Mouse (Mus musculus) cortical plate, adult 2 months (tissue): ENCODE measurements around the gene AC124108.1.

ENCODE experiments used
- CTCF ChIP-seq: fragments of 200-500 bp; IDR thresholded peaks from 2 replicates; pipeline ENCODE4 v1.5.1; 2011; ENCODE audit warnings: mild to moderate bottlenecking, control low read depth, low read length; ENCODE audit not compliant: insufficient read depth; ENCODE audit errors: extremely low read depth
- POLR2A ChIP-seq: fragments of 200-500 bp; IDR thresholded peaks from 2 replicates; pipeline ENCODE4 v1.6.1; 2011; ENCODE audit warnings: mild to moderate bottlenecking, low read length, control low read depth; ENCODE audit not compliant: insufficient read depth; ENCODE audit errors: extremely low read depth

DNA sequence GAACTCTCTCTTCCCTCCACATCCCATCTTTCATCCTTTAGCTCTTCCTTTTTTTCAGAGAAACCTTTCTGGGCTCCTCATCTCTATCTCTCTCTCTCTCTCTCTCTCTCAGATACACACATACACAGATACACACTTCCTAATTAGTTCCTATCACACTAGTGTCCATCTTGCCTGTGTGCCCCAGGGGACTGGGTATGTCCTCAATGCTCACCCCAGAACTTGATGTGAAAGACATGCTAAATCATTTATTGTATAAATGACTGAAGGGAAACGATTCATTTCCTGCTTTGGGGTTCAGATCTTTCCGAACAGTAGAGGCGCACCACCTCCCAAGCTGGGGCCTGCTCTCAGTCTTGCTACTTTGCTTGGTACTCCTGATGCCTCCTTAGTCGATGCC lies 2.0 kb upstream of the AC124108.1 start:
- TF ChIP-seq CTCF (no peak), POLR2A (no peak)
